Mouse (Mus musculus) CH12.LX (cell line): ENCODE data around the gene Ndc1. TPM values are rescaled to one million over a fixed set of nuclear protein-coding genes. Genes with fewer than 3 reads are reported as not detected.
"Not testable (repeated sequence)": the region's sequence is repeated elsewhere in the genome, so short reads cannot be mapped to it uniquely, and the experiment has no call there.

Experiments used
- DNase-seq: peaks from one replicate; pipeline ENCODE4 v3.0.0-alpha.2; 2013; ENCODE audit errors: extremely low read depth
- H3K27ac ChIP-seq: 2 replicates; pipeline ENCODE4 v1.5.1; 2012; ENCODE audit warnings: low read depth, mild to moderate bottlenecking, control low read depth, moderate library complexity; ENCODE audit not compliant: insufficient read depth
- H3K27me3 ChIP-seq: replicated peaks from 2 replicates; pipeline ENCODE3; 2012; ENCODE audit warnings: inconsistent platforms
- H3K36me3 ChIP-seq, 2 experiments: replicated peaks in 1 of 2; 2 replicates each; pipeline versions ENCODE3 to v1.6.1; 2012; ENCODE audit warnings: inconsistent platforms in 1 of 2, low read length in 1 of 2, mild to moderate bottlenecking in 1 of 2, mixed read lengths in 1 of 2, moderate library complexity in 1 of 2; ENCODE audit not compliant: control insufficient read depth in 1 of 2, insufficient read depth in 1 of 2
- H3K4me1 ChIP-seq, 2 experiments: 2 replicates each; pipeline ENCODE4 v1.6.1; 2012; ENCODE audit warnings: inconsistent platforms in 1 of 2, moderate library complexity in 1 of 2; ENCODE audit not compliant: insufficient read depth in 2 of 2, control insufficient read depth in 1 of 2
- H3K4me2 ChIP-seq: 2 replicates; pipeline ENCODE4 v1.6.1; 2012; ENCODE audit warnings: low read depth, mild to moderate bottlenecking, control low read depth; ENCODE audit not compliant: poor library complexity, insufficient read depth, severe bottlenecking
- H3K4me3 ChIP-seq, 3 experiments: fragments of 150-350 bp in 1 of 3; sonication (generic) in 1 of 3; replicated peaks in 1 of 3; 2 replicates each; pipeline versions ENCODE3 to v1.5.1; 2011 to 2012; ENCODE audit warnings: low read depth in 2 of 3, low read length in 2 of 3, mild to moderate bottlenecking in 2 of 3, moderate library complexity in 2 of 3, control low read depth in 1 of 3, improper control_type of control experiment in 1 of 3, inconsistent platforms in 1 of 3, mixed read lengths in 1 of 3; ENCODE audit not compliant: poor library complexity in 1 of 3
- H3K79me2 ChIP-seq: replicated peaks from 2 replicates; pipeline ENCODE4 v1.6.1; 2012; ENCODE audit warnings: mild to moderate bottlenecking, moderate library complexity; ENCODE audit not compliant: control insufficient read depth, poor library complexity, insufficient read depth, severe bottlenecking; ENCODE audit errors: extremely low read depth
- H3K9ac ChIP-seq: 2 replicates; pipeline ENCODE4 v1.6.1; 2012; ENCODE audit warnings: low read depth, mild to moderate bottlenecking, control low read depth, moderate library complexity; ENCODE audit not compliant: insufficient read depth
- H3K9me3 ChIP-seq: replicated peaks from 2 replicates; pipeline ENCODE3; 2012; ENCODE audit warnings: low read length, inconsistent platforms, mixed read lengths
- BHLHE40 ChIP-seq: IDR thresholded peaks from 2 replicates; pipeline ENCODE4 v1.6.1; 2011; ENCODE audit warnings: mild to moderate bottlenecking, low read depth, low read length, improper control_type of control experiment
- CHD1 ChIP-seq: IDR thresholded peaks from 2 replicates; pipeline ENCODE4 v1.6.1; 2012; ENCODE audit warnings: low read depth, low read length, improper control_type of control experiment, inconsistent platforms
- CHD2 ChIP-seq: IDR thresholded peaks from 2 replicates; pipeline ENCODE4 v1.6.1; 2011; ENCODE audit warnings: low read length, improper control_type of control experiment
- CTCF ChIP-seq, 2 experiments: IDR thresholded peaks in 1 of 2; conservative IDR thresholded peaks in 1 of 2; 2 replicates each; pipeline ENCODE4 v1.5.1; 2011 to 2012; ENCODE audit warnings: low read depth in 2 of 2, low read length in 2 of 2, improper control_type of control experiment in 1 of 2, inconsistent platforms in 1 of 2, mild to moderate bottlenecking in 1 of 2, moderate library complexity in 1 of 2
- E2F4 ChIP-seq: IDR thresholded peaks from 2 replicates; pipeline ENCODE4 v1.6.1; 2011; ENCODE audit warnings: low read depth, low read length, improper control_type of control experiment; ENCODE audit not compliant: insufficient replicate concordance
- EP300 ChIP-seq: IDR thresholded peaks from 2 replicates; pipeline ENCODE4 v1.6.1; 2011; ENCODE audit warnings: low read length, improper control_type of control experiment
- ETS1 ChIP-seq: conservative IDR thresholded peaks from 2 replicates; pipeline ENCODE4 v1.6.1; 2012; ENCODE audit warnings: low read depth, mild to moderate bottlenecking, inconsistent platforms, low read length, improper control_type of control experiment, moderate library complexity
- GABPA ChIP-seq: IDR thresholded peaks from 2 replicates; pipeline ENCODE4 v1.6.1; 2012; ENCODE audit warnings: low read depth, low read length, improper control_type of control experiment, inconsistent platforms; ENCODE audit not compliant: insufficient replicate concordance
- HCFC1 ChIP-seq: IDR thresholded peaks from 2 replicates; pipeline ENCODE4 v1.6.1; 2012; ENCODE audit warnings: low read depth, mild to moderate bottlenecking, inconsistent platforms, low read length, improper control_type of control experiment
- IRF4 ChIP-seq: IDR thresholded peaks from 2 replicates; pipeline ENCODE4 v1.6.1; 2014; ENCODE audit warnings: low read depth, mild to moderate bottlenecking, inconsistent platforms, low read length, improper control_type of control experiment
- KAT2A ChIP-seq: IDR thresholded peaks from 2 replicates; pipeline ENCODE4 v1.6.1; 2012; ENCODE audit warnings: low read length, improper control_type of control experiment, inconsistent platforms; ENCODE audit not compliant: insufficient replicate concordance
- MAFK ChIP-seq: IDR thresholded peaks from 2 replicates; pipeline ENCODE4 v1.6.1; 2011; ENCODE audit warnings: low read length, improper control_type of control experiment; ENCODE audit not compliant: insufficient replicate concordance
- MAZ ChIP-seq: IDR thresholded peaks from 2 replicates; pipeline ENCODE4 v1.6.1; 2012; ENCODE audit warnings: low read depth, mild to moderate bottlenecking, inconsistent platforms, low read length, improper control_type of control experiment, moderate library complexity
- NELFE ChIP-seq: IDR thresholded peaks from 2 replicates; pipeline ENCODE4 v1.6.1; 2011; ENCODE audit warnings: low read depth, low read length, improper control_type of control experiment
- NRF1 ChIP-seq: IDR thresholded peaks from 2 replicates; pipeline ENCODE4 v1.6.1; 2014; ENCODE audit warnings: low read depth, mild to moderate bottlenecking, inconsistent platforms, low read length, improper control_type of control experiment, moderate library complexity
- PAX5 ChIP-seq: IDR thresholded peaks from 2 replicates; pipeline ENCODE4 v1.6.1; 2012; ENCODE audit warnings: low read length, inconsistent platforms, mixed read lengths
- UBTF ChIP-seq: IDR thresholded peaks from 2 replicates; pipeline ENCODE4 v1.6.1; 2012; ENCODE audit warnings: low read depth, mild to moderate bottlenecking, inconsistent platforms, low read length, improper control_type of control experiment, moderate library complexity
- USF1 ChIP-seq: IDR thresholded peaks from 2 replicates; pipeline ENCODE4 v1.6.1; 2014; ENCODE audit warnings: low read depth, mild to moderate bottlenecking, inconsistent platforms, low read length, improper control_type of control experiment
- USF2 ChIP-seq: conservative IDR thresholded peaks from 2 replicates; pipeline ENCODE4 v1.6.1; 2011; ENCODE audit warnings: low read depth, low read length, improper control_type of control experiment
- ZKSCAN1 ChIP-seq: IDR thresholded peaks from 2 replicates; pipeline ENCODE4 v1.6.1; 2012; ENCODE audit warnings: low read depth, inconsistent platforms, low read length, improper control_type of control experiment, borderline replicate concordance
- ZMIZ1 ChIP-seq: IDR thresholded peaks from 2 replicates; pipeline ENCODE4 v1.6.1; 2012; ENCODE audit warnings: low read depth, mild to moderate bottlenecking, inconsistent platforms, low read length, improper control_type of control experiment
- dilution Hi-C: fragments of 300-500 bp; cut with MboI; formaldehyde crosslinking; loops from 2 replicates; pipeline ENCODE4 v1.14.3; 2020; ENCODE audit warnings: low sequenced_read_pairs; ENCODE audit not compliant: extremely low pct_unique_long_range_greater_than_20kb, extremely low pct_ligation_motif_present
- in situ Hi-C: fragments of 300-500 bp; cut with MboI; formaldehyde crosslinking; loops from 3 replicates; pipeline ENCODE4 v1.14.3; 2019; ENCODE audit warnings: low sequenced_read_pairs, low pct_ligation_motif_present, low pct_unique_long_range_greater_than_20kb, mixed read lengths
- polyA plus RNA-seq: library from polyadenylated mRNA; unstranded; fragments of >175 nt; gene quantifications from 2 replicates; pipeline ENCODE4 v1.2.1, GENCODE M21; 2012; ENCODE audit warnings: low read depth; ENCODE audit not compliant: insufficient read length
- total RNA-seq, 2 experiments: library from RNA; depleted of rRNA; stranded (reverse); fragments of 300-350 nt in 1 of 2; fragments of >200 nt in 1 of 2; gene quantifications; 2 replicates each; pipeline ENCODE4 v1.2.3; 2012 to 2014

Gene Ndc1
- total and polyA plus RNA-seq, 3 experiments = 49.1 to 86.5 (median 71.3) TPM

- Histone ChIP-seq H3K4me1 (peaks cover 0 to 14% of the 10 kb centered on the region in 2 experiments; a peak in 1 of 4 replicates), H3K27me3 (no peaks in the 10 kb centered on the region), H3K27ac (no peak overlapping the region), H3K4me3 (no peak overlapping the region), H3K4me2 (no peak overlapping the region), H3K79me2 (no peaks in the 10 kb centered on the region), H3K36me3 (peaks cover 17 to 77% of the 10 kb centered on the region in 2 experiments), H3K9me3 (peaks cover 3% of the 10 kb centered on the region), H3K9ac (no peak overlapping the region)
- in situ Hi-C loops (no loop called here), dilution Hi-C loops (no loop called here)
- TF ChIP-seq USF2 (no peak), NRF1 (no peak), CTCF (conservative IDR thresholded peaks at IDR 0.05 in 1 of 2, IDR thresholded peaks at IDR 0.05 in 1 of 2; ENCODE audit: low read depth in 2 of 2, low read length in 2 of 2) (no peak), ETS1 (no peak), CHD2 (no peak), CHD1 (no peak), BHLHE40 (no peak)
- no peak for DNase-seq
Measured at GRCm38 (mm10) chr4:107354543-107354942, 13.0 kb upstream of the Ndc1 start.

GRCm38 (mm10) chr4:107357172-107357571 lies 10.4 kb upstream of the Ndc1 start:
- H3K27ac ChIP-seq, H3K79me2 ChIP-seq, H3K4me2 ChIP-seq, H3K4me3 ChIP-seq, DNase-seq, dilution Hi-C loops, H3K9ac ChIP-seq, H3K27me3 ChIP-seq, H3K9me3 ChIP-seq, in situ Hi-C loops: not testable (repeated sequence)
- peaks cover 8 to 60% of the 10 kb centered on the region in 2 experiments for H3K36me3 ChIP-seq
- H3K4me1 ChIP-seq = peaks cover 0 to 30% of the 10 kb centered on the region in 2 experiments; a peak in 2 of 4 replicates

- peaks cover 0 to 30% of the 10 kb centered on the region in 2 experiments; a peak in 2 of 4 replicates for H3K4me1 ChIP-seq
- no peak for DNase-seq
- TF ChIP-seq ZMIZ1 = no peak
- no peak for TF ChIP-seq NRF1
- no peak for TF ChIP-seq GABPA
- TF ChIP-seq NELFE = no peak
- no peak for TF ChIP-seq EP300
- TF ChIP-seq E2F4 = no peak
- no peak for TF ChIP-seq UBTF
- TF ChIP-seq HCFC1 = no peak
- TF ChIP-seq PAX5 = no peak
- TF ChIP-seq MAFK = no peak
- no peak for TF ChIP-seq CHD1
- no peak for TF ChIP-seq USF1
- no peak for TF ChIP-seq IRF4
- TF ChIP-seq ZKSCAN1 = no peak
- no peak for TF ChIP-seq KAT2A
- TF ChIP-seq MAZ = no peak
- H3K27ac ChIP-seq = no peak overlapping the region
- no peak overlapping the region for H3K4me3 ChIP-seq
- dilution Hi-C loops = no loop called here
- in situ Hi-C loops = no loop called here
- no peak overlapping the region for H3K4me2 ChIP-seq
- H3K27me3 ChIP-seq = no peaks in the 10 kb centered on the region
- no peaks in the 10 kb centered on the region for H3K79me2 ChIP-seq
- peaks cover 8 to 49% of the 10 kb centered on the region in 2 experiments for H3K36me3 ChIP-seq
- no peak overlapping the region for H3K9ac ChIP-seq
- H3K9me3 ChIP-seq = peaks cover 3% of the 10 kb centered on the region
Measured at GRCm38 (mm10) chr4:107358460-107358859, 9.1 kb upstream of the Ndc1 start.
